Mouse (Mus musculus) C2C12 (cell line): ENCODE data around the gene Mapk7. TPM values are rescaled to one million over a fixed set of nuclear protein-coding genes. Genes with fewer than 3 reads are reported as not detected.

ENCODE experiments used
- H3K27me3 ChIP-seq: one replicate; pipeline ENCODE4 v1.6.1; 2011; ENCODE audit not compliant: control insufficient read depth, insufficient read depth, insufficient read length
- H3K36me3 ChIP-seq: one replicate; pipeline ENCODE4 v1.6.1; 2011; ENCODE audit not compliant: control insufficient read depth, insufficient read depth
- H3K4me3 ChIP-seq: one replicate; pipeline ENCODE4 v1.5.1; 2011; ENCODE audit warnings: mild to moderate bottlenecking, control low read depth; ENCODE audit not compliant: poor library complexity, insufficient read depth, severe bottlenecking
- H3K79me2 ChIP-seq: one replicate; pipeline ENCODE4 v1.6.1; 2011; ENCODE audit not compliant: control insufficient read depth, insufficient read depth
- H3K79me3 ChIP-seq: one replicate; pipeline ENCODE4 v1.6.1; 2011; ENCODE audit warnings: low read depth, control low read depth
- H3ac ChIP-seq: one replicate; pipeline ENCODE3; 2011; ENCODE audit warnings: low read depth; ENCODE audit not compliant: control insufficient read depth, insufficient read length
- CEBPB ChIP-seq: IDR thresholded peaks from one replicate; pipeline ENCODE4 v1.6.1; 2011; ENCODE audit warnings: low read depth, mild to moderate bottlenecking, control low read depth, moderate library complexity
- CTCF ChIP-seq: IDR thresholded peaks from one replicate; pipeline ENCODE4 v1.5.1; 2011; ENCODE audit not compliant: control insufficient read depth, insufficient read depth, insufficient read length
- FOSL1 ChIP-seq: IDR thresholded peaks from one replicate; pipeline ENCODE4 v1.8.0; 2011; ENCODE audit warnings: mild to moderate bottlenecking, low read length; ENCODE audit not compliant: poor library complexity, insufficient read depth, severe bottlenecking
- MAX ChIP-seq: IDR thresholded peaks from one replicate; pipeline ENCODE4 v1.6.1; 2011; ENCODE audit warnings: mild to moderate bottlenecking, control low read depth
- MYOD1 ChIP-seq: IDR thresholded peaks from one replicate; pipeline ENCODE4 v1.6.1; 2011; ENCODE audit warnings: low read depth; ENCODE audit not compliant: control insufficient read depth, insufficient read length
- MYOG ChIP-seq: IDR thresholded peaks from one replicate; pipeline ENCODE4 v1.6.1; 2011; ENCODE audit not compliant: control insufficient read depth, insufficient read length; ENCODE audit errors: extremely low read depth
- USF1 ChIP-seq: IDR thresholded peaks from one replicate; pipeline ENCODE4 v1.6.1; 2011; ENCODE audit warnings: low read depth, mild to moderate bottlenecking, control low read depth, moderate library complexity
- polyA plus RNA-seq: library from polyadenylated mRNA; unstranded; fragments of >200 nt; fragmentation: generic; extraction: Trizol; gene quantifications from one replicate; pipeline ENCODE4 v1.2.1, GENCODE M21; 2012; ENCODE audit warnings: missing spikeins

The Mapk7 gene
- polyA plus RNA-seq, 1 experiment, result 21.3 TPM

DNA sequence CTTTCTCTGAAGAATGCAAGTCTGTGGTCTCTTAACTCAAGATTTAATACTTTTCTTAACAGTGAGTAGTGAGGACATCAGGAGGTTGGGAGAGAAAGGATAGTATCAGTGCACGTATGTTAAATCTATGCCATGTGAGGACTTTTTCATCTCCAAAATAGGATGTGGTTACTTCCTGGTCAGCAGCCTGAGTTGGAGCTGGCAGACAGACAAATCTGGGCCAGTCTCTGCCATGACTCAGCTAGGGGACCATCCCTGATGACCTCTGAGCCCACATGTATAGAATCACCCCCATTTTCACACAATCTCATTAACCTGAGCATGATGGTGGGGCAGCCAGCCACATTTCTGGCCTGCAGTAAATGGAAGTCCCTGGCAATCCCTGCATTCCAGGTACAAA, 23.8 kb upstream of the Mapk7 start:
- peaks cover 75% of the 10 kb centered on the region for H3K36me3 ChIP-seq
- no peaks in the 10 kb centered on the region for H3K27me3 ChIP-seq
- no peak overlapping the region for H3K4me3 ChIP-seq
- H3K79me3 ChIP-seq, result no peaks in the 10 kb centered on the region
- peak; percentile 46 for TF ChIP-seq MAX
- TF ChIP-seq FOSL1, result no peak
- H3ac ChIP-seq, result no peak overlapping the region
- H3K79me2 ChIP-seq, result no peaks in the 10 kb centered on the region

DNA sequence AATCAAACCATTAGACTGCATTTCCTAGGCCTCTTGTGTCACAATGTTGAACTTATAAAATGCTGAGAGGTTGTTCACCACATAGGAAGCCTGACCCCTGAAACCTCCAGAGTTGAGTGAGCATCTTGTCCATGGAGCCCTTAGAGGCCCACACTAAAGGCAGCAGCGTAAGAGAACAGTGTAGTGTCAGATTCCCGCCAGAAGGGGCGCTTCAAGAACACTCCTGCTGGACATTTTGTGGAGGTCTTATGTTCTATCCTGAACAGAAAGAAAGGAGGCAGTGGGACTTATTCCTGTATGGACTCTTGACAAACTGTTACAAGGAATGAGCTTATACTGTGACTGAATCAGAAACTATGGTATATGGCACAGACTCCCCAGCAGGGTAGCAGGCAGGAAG, 20.7 kb upstream of the Mapk7 start:
- Histone ChIP-seq H3K79me2 (no peaks in the 10 kb centered on the region), H3ac (no peak overlapping the region), H3K27me3 (no peaks in the 10 kb centered on the region), H3K79me3 (no peaks in the 10 kb centered on the region), H3K4me3 (no peak overlapping the region), H3K36me3 (peaks cover 62% of the 10 kb centered on the region)
- TF ChIP-seq MAX (no peak), CTCF (no peak), CEBPB (no peak), MYOG (no peak), MYOD1 (no peak), USF1 (no peak), FOSL1 (no peak)

DNA sequence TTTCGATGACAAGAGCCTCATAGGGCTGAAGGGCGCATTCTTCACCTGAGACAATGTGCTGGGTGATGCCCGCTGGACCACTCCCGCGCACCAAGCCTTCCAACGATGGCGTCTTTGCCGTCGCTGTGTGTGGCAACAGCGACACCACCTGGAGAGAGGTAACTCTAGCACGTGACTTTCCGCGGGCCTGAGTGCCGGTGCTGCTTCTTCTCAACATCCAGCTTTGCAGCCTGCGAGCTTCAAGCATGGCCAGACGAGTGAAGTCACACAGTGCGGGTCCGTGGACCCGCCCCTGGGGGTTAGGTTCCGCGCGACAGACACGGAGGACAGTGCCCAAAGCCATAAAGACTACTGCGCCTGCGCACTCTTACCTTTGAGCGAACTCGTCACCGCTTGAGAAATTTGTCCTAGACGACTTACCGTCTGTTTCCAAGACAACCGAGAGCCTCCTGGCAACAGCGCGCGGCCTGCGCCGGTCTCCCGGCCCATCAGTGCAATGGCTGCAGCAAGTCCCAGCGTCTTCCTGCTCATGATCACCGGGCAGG, 10.6 kb upstream of the Mapk7 start, which contains the start of gene B9d1:
Gene B9d1, plus strand, starts transcription at position 432 of the 545 bp plus-strand sequence.
- Histone ChIP-seq H3K79me3 (no peaks in the 10 kb centered on the region), H3ac (peak within 1 kb of the TSS; percentile 63), H3K4me3 (peak within 1 kb of the TSS; percentile 50), H3K36me3 (peaks cover 7% of the 10 kb centered on the region), H3K27me3 (no peaks in the 10 kb centered on the region), H3K79me2 (peaks cover 8% of the 10 kb centered on the region)
- TF ChIP-seq CTCF (peak; percentile 95), MYOD1 (no peak), USF1 (peak; percentile 80), MAX (peak; percentile 99)

- Histone ChIP-seq H3K36me3 (no peaks in the 10 kb centered on the region), H3K79me3 (no peaks in the 10 kb centered on the region), H3ac (no peak overlapping the region), H3K27me3 (no peaks in the 10 kb centered on the region), H3K4me3 (no peak overlapping the region), H3K79me2 (peaks cover 8% of the 10 kb centered on the region)
- TF ChIP-seq MAX (no peak), MYOD1 (no peak), CTCF (no peak), CEBPB (no peak), USF1 (no peak), FOSL1 (no peak), MYOG (no peak)
These were observed 9.7 kb upstream of the Mapk7 start for GRCm38 (mm10) chr11:61503933-61504332.

DNA sequence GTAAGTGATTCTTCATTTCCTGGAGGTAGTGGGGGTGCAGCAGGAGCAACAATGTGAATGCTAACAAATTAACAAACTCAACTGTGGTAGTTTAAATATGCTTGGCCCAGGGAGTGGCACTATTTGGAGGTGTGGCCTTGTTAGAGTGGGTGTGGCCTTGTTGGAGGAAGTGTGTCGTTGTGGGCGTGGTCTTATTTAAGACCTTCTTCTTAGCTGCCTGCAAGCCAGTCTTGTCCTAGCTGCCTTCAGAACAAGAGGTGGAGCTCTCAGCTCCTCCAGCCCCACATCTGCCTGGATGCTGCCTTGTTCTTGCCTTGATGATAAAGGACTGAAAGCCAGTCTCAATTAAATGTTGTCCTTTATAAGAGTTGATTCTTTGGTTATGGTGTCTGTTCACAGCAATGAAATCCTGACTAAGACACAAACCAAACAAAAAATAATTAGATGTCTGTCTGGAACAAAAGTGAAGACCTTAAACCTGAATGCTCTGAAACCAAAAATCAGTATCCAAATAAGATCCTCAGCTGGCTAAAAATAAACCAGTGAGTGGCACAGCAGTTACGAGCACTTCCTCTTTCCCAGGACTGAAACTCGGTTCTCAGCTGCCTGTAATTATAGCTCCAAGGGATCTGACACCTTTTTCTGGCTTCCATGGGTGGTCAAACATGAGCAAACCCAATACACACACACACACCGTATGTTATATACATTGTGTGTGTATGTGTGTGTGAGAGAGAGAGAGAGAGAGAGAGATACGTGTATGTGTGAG, 4.7 kb upstream of the Mapk7 start:
- TF ChIP-seq MYOG (no peak), MYOD1 (no peak), CEBPB (no peak), CTCF (no peak), MAX (no peak), FOSL1 (no peak), USF1 (no peak)
- H3ac ChIP-seq, result no peak overlapping the region
- H3K36me3 ChIP-seq, result no peaks in the 10 kb centered on the region
- no peaks in the 10 kb centered on the region for H3K79me2 ChIP-seq
- H3K4me3 ChIP-seq, result no peak overlapping the region
- no peaks in the 10 kb centered on the region for H3K79me3 ChIP-seq
- H3K27me3 ChIP-seq, result no peaks in the 10 kb centered on the region

DNA sequence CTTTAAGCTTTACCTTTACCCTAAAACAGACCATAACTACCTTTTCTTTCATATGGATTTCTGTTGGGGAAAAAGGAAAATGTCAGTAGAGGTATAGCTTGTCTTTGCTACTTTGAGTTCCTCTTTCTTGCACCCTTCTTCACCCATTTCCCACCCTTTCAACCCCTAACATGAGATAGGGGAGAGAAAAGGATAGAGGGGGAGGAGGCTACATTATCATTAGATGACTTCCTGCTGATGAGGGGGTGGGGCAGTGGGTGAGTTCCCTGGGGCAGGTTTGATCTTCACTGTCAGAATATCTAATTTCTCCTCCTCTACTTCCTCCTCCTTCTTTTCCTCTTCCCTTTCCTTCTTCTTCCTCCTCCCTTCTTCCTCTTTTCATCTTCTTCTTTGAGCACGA, 3.3 kb upstream of the Mapk7 start:
- Histone ChIP-seq H3K79me2 (peaks cover 13% of the 10 kb centered on the region), H3K4me3 (no peak overlapping the region), H3ac (no peak overlapping the region), H3K79me3 (peaks cover 12% of the 10 kb centered on the region), H3K27me3 (no peaks in the 10 kb centered on the region), H3K36me3 (peaks cover 3% of the 10 kb centered on the region)
- TF ChIP-seq MAX (no peak), MYOG (no peak), CEBPB (no peak), FOSL1 (no peak), USF1 (no peak), MYOD1 (no peak), CTCF (no peak)
